Mouse (Mus musculus) E14TG2a.4 (cell line): ENCODE measurements at regions not wholly inside any gene's neighbourhood (a gene's known extent, or its start where the extent isn't known, plus 50 kb on each side); places are given as distances from the start of the nearest gene placed in this dataset.

Source experiments
- CTCF ChIP-seq: conservative IDR thresholded peaks from 2 replicates; pipeline ENCODE4 v1.5.1; 2014; ENCODE audit warnings: low read length
- NANOG ChIP-seq: IDR thresholded peaks from 2 replicates; pipeline ENCODE4 v1.6.1; 2014; ENCODE audit warnings: borderline replicate concordance, low read length, mixed read lengths

DNA sequence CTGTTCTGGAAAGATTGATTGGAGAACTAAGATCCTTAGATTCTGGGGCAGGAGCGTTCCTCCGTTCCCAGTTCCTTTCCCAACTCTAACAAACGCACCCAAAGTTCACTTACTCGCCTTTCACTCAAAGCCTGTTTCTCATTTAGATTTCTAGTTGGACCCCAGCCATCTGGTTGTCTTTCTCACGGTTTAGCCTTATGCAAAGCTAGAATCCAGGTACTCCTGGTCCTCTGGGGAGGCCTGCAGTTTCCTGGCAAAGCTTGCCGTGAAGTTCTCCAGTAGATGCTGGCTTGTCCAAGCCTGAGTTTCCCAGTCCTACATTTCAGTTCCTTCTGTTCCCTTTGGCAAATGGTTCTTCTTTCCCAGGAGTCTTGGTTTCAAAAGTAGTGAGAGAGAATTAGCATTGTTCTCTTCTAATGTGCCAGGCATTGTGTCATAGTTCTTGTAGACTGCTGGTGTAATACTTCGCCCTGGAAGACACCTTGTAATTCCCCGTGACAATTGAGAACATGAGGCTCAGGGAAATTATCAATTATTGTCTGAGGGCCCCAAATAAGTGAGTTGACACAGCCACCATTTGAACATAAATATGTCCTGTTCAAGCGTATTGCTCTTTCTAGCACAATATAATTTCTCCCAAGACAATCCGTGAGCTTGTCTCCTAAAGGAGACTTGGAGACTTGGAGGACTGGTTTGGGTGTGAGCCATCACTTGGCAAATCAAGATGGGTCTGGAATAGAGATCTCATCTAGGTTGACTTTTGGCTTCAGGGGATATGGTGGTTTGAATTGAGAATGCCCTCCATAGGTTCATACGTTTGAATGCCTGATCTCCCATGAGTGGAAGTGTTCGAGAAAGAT, 126.0 kb downstream of the Mtx2 start:
- TF ChIP-seq CTCF (no peak), NANOG (no peak)
